Mouse (Mus musculus): Measurements from ENCODE around the gene Polr2l. TPM values are rescaled to one million over a fixed set of nuclear protein-coding genes. Genes with fewer than 3 reads are reported as not detected.

The Polr2l gene
- polyA plus RNA-seq, 1 experiment, result 21.1 TPM

DNA sequence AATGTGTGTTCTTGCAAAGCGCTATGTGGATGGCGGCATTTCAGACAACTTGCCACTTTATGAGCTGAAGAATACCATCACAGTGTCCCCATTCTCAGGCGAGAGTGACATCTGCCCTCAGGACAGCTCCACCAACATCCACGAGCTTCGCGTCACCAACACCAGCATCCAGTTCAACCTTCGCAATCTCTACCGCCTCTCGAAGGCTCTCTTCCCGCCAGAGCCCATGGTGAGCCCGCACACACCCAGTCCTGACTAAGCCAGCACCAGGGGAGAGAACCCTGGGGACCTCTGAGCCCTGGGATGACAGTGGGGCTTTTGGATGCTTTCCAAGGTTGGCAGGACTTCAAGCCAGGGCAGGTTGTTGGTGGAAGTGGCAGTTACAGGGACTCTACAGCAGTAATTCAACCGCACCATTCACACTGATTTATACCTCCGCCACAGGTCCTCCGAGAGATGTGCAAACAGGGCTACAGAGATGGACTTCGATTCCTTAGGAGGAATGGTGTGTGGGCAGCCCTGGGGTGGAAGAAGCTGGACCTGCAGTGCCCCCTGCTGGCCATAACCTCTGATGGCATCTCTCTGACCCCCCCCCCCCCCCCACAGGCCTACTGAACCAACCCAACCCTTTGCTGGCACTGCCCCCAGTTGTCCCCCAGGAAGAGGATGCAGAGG, 16.8 kb downstream of the Polr2l start:
- H3K27ac ChIP-seq (ENCODE audit: control insufficient read depth, insufficient read depth, low read depth, low read length), result no peak overlapping the region
- TF ChIP-seq CTCF (IDR thresholded peaks at IDR 0.05; ENCODE audit: control insufficient read depth, insufficient read depth, insufficient replicate concordance, low read depth, low read length) (peak; percentile 64), POLR2A (IDR thresholded peaks at IDR 0.05; ENCODE audit: control insufficient read depth, low read depth, low read length) (no peak)
- peaks cover 1% of the 10 kb centered on the region; the same call in 1 of the 2 replicates for H3K36me3 ChIP-seq (ENCODE audit: control insufficient read depth, insufficient read depth, low read length)
- H3K4me3 ChIP-seq (ENCODE audit: control insufficient read depth, low read depth, low read length), result no peak overlapping the region
- H3K4me1 ChIP-seq (ENCODE audit: control insufficient read depth, insufficient read depth, low read length), result peaks cover 27% of the 10 kb centered on the region
- H3K27me3 ChIP-seq (ENCODE audit: control insufficient read depth, insufficient read depth, low read length), result no peaks in the 10 kb centered on the region

DNA sequence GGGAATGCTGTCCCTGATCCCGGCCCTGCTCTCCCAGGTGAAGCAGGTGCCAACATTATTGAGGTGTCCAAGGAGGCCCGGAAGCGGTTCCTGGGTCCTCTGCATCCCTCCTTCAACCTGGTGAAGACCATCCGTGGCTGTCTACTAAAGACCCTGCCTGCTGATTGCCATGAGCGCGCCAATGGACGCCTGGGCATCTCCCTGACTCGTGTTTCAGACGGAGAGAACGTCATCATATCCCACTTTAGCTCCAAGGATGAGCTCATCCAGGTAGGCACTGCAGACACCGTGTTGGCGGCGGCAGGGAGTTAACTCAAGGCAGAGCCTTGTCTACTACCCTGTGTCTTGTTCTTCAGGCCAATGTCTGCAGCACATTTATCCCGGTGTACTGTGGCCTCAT, 17.7 kb downstream of the Polr2l start:
- H3K27me3 ChIP-seq (ENCODE audit: control insufficient read depth, insufficient read depth, low read length), result no peaks in the 10 kb centered on the region
- TF ChIP-seq CTCF (IDR thresholded peaks at IDR 0.05; ENCODE audit: control insufficient read depth, insufficient read depth, insufficient replicate concordance, low read depth, low read length) (no peak), POLR2A (IDR thresholded peaks at IDR 0.05; ENCODE audit: control insufficient read depth, low read depth, low read length) (no peak)
- H3K4me1 ChIP-seq (ENCODE audit: control insufficient read depth, insufficient read depth, low read length), result peaks cover 23% of the 10 kb centered on the region
- no peak overlapping the region for H3K27ac ChIP-seq (ENCODE audit: control insufficient read depth, insufficient read depth, low read depth, low read length)
- H3K36me3 ChIP-seq (ENCODE audit: control insufficient read depth, insufficient read depth, low read length), result peaks cover 1% of the 10 kb centered on the region; the same call in 1 of the 2 replicates
- H3K4me3 ChIP-seq (ENCODE audit: control insufficient read depth, low read depth, low read length), result no peak overlapping the region

DNA sequence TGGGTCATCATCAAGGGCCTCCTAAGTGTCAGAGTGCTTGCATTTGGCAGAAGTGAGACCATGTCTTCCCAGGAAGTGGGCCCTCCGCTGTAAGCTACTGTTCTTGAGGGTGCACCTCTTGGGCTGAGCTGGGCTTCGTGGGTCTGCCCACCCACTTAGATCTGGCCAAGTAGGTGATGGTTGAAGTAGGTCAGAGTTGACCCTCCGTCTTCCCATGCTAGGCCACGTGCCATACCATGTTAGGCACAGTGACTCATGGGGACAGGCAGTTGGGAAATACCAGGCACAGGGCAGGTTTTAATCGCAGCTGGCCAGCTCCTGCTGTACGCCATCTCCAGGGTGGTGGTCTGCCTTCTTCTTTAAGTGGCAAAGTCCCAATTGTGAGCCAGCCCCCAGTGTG, 18.2 kb downstream of the Polr2l start:
- no peak for TF ChIP-seq CTCF (IDR thresholded peaks at IDR 0.05; ENCODE audit: control insufficient read depth, insufficient read depth, insufficient replicate concordance, low read depth, low read length)
- H3K27me3 ChIP-seq (ENCODE audit: control insufficient read depth, insufficient read depth, low read length), result no peaks in the 10 kb centered on the region
- no peak overlapping the region for H3K4me3 ChIP-seq (ENCODE audit: control insufficient read depth, low read depth, low read length)
- peaks cover 1% of the 10 kb centered on the region; the same call in 1 of the 2 replicates for H3K36me3 ChIP-seq (ENCODE audit: control insufficient read depth, insufficient read depth, low read length)
- H3K27ac ChIP-seq (ENCODE audit: control insufficient read depth, insufficient read depth, low read depth, low read length), result no peak overlapping the region
- H3K4me1 ChIP-seq (ENCODE audit: control insufficient read depth, insufficient read depth, low read length), result peaks cover 19% of the 10 kb centered on the region

DNA sequence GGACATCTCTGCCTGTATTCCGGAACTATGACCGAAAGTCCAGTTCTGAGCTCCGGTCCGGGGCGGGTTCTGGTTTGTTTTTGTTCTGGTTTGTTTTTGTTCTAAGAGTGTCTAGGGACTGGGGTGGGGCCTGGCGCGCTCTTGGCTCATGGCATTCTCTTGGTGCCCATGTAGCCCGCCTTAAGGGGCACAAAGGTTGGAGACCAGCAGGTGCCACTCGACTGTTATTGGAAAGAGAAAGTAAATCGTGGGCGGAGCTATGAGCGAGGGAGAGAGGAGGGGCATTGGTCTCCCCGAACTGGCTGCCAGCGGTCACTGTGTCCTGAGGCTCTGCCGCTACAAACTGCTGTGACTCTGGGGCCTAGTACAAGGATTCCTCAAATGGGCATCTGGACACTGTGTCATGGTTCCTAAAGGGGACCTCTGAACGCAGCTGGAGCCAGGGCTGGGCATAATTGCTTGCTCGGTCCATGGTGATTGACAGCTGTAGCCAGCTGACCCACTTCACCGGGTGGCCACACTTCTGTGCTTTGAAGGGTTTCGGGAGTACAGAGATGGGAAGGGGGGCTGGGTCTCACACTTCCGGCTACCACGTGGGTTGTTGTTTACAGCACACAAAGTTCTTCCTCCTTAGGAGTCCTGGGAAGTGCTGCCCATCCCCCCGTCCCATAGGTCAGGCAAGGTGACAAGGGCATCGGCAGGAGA, 19.2 kb downstream of the Polr2l start:
- Histone ChIP-seq H3K27ac (ENCODE audit: control insufficient read depth, insufficient read depth, low read depth, low read length) (peak overlapping the region; percentile 93), H3K4me3 (ENCODE audit: control insufficient read depth, low read depth, low read length) (peak overlapping the region; percentile 94), H3K27me3 (ENCODE audit: control insufficient read depth, insufficient read depth, low read length) (no peaks in the 10 kb centered on the region), H3K36me3 (ENCODE audit: control insufficient read depth, insufficient read depth, low read length) (peaks cover 1% of the 10 kb centered on the region; the same call in 1 of the 2 replicates), H3K4me1 (ENCODE audit: control insufficient read depth, insufficient read depth, low read length) (peaks cover 13% of the 10 kb centered on the region)
- TF ChIP-seq CTCF (IDR thresholded peaks at IDR 0.05; ENCODE audit: control insufficient read depth, insufficient read depth, insufficient replicate concordance, low read depth, low read length) (no peak), POLR2A (IDR thresholded peaks at IDR 0.05; ENCODE audit: control insufficient read depth, low read depth, low read length) (no peak)

DNA sequence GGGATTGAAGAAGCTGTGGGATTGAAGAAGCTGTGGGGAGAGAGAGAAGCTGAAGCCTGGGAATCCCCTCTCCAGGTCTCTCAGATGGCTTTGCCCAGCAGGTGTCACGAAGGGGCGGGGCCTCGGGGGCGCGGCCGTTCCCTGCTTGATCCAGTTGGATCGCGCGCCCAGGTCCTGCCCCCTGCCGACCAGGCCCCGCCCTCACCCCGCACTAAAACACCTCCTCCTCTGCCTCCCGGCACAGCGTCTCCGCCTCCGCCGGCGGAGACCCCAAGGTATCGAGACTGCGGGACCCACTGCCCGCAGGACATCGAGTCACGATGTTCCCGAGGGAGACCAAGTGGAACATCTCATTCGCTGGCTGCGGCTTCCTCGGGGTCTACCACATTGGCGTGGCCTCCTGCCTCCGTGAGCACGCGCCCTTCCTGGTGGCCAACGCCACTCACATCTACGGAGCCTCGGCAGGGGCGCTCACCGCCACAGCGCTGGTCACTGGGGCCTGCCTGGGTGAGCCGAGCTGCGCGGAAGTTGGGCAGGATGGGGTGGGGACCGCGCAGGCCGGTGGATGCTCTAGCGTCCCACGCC, 19.9 kb downstream of the Polr2l start, which contains the start of gene Pnpla2:
TSS of gene Pnpla2 (plus strand) at position 232 of the 585 bp plus-strand sequence.
- peak within 1 kb of the TSS; percentile 94 for H3K4me3 ChIP-seq (ENCODE audit: control insufficient read depth, low read depth, low read length)
- no peak for TF ChIP-seq CTCF (IDR thresholded peaks at IDR 0.05; ENCODE audit: control insufficient read depth, insufficient read depth, insufficient replicate concordance, low read depth, low read length)
- peak; percentile 78 for TF ChIP-seq POLR2A (IDR thresholded peaks at IDR 0.05; ENCODE audit: control insufficient read depth, low read depth, low read length)
- peaks cover 13% of the 10 kb centered on the region for H3K4me1 ChIP-seq (ENCODE audit: control insufficient read depth, insufficient read depth, low read length)
- peak within 1 kb of the TSS; percentile 93 for H3K27ac ChIP-seq (ENCODE audit: control insufficient read depth, insufficient read depth, low read depth, low read length)
- peaks cover 1% of the 10 kb centered on the region; the same call in 1 of the 2 replicates for H3K36me3 ChIP-seq (ENCODE audit: control insufficient read depth, insufficient read depth, low read length)
- H3K27me3 ChIP-seq (ENCODE audit: control insufficient read depth, insufficient read depth, low read length), result no peaks in the 10 kb centered on the region

DNA sequence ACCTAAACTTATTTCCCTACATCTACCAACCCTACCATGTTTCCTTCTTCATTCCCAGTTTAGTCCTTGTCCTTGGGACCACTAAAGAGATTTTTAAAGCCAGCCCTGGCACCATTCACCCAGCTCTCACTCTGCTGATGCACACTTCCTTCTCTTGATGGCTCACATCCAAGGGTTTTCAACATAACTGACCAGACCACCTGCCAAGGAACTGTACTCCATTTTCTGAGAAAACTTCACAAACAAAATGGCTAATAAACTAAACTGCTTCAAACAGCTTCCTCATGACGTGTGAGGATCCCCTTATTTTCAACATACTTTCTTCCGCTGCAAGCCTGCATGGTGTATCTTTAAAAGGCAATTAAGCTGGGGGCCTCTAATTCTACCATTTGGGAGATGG, 21.3 kb downstream of the Polr2l start:
- H3K27ac ChIP-seq (ENCODE audit: control insufficient read depth, insufficient read depth, low read depth, low read length), result no peak overlapping the region
- H3K27me3 ChIP-seq (ENCODE audit: control insufficient read depth, insufficient read depth, low read length), result no peaks in the 10 kb centered on the region
- H3K36me3 ChIP-seq (ENCODE audit: control insufficient read depth, insufficient read depth, low read length), result peaks cover 1% of the 10 kb centered on the region; the same call in 1 of the 2 replicates
- H3K4me1 ChIP-seq (ENCODE audit: control insufficient read depth, insufficient read depth, low read length), result peaks cover 11% of the 10 kb centered on the region
- no peak overlapping the region; the same call in 1 of the 2 replicates for H3K4me3 ChIP-seq (ENCODE audit: control insufficient read depth, low read depth, low read length)
- TF ChIP-seq POLR2A (IDR thresholded peaks at IDR 0.05; ENCODE audit: control insufficient read depth, low read depth, low read length), result no peak
- TF ChIP-seq CTCF (IDR thresholded peaks at IDR 0.05; ENCODE audit: control insufficient read depth, insufficient read depth, insufficient replicate concordance, low read depth, low read length), result no peak

DNA sequence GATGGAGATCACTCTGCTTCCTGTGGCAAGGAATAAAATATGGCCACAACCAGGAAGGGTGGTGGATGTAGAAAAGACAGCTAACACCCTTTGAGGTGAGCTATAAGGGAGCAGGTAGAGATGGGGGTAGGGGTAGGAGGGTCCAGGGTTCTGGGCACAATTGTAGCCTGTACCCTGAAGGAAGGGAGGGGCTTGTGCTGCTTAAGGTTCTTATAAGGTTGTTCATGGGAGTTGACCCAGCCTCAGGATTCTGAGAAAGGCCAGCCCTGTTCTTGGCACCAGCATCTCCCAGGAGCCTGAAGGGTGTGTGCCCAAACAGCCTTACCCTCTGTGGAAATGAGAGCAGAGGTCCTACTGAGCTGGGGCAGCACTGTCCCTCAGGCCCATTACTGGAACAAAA, 23.0 kb downstream of the Polr2l start:
- peaks cover 13% of the 10 kb centered on the region for H3K4me1 ChIP-seq (ENCODE audit: control insufficient read depth, insufficient read depth, low read length)
- TF ChIP-seq CTCF (IDR thresholded peaks at IDR 0.05; ENCODE audit: control insufficient read depth, insufficient read depth, insufficient replicate concordance, low read depth, low read length), result no peak
- no peak for TF ChIP-seq POLR2A (IDR thresholded peaks at IDR 0.05; ENCODE audit: control insufficient read depth, low read depth, low read length)
- H3K4me3 ChIP-seq (ENCODE audit: control insufficient read depth, low read depth, low read length), result no peak overlapping the region
- no peaks in the 10 kb centered on the region for H3K36me3 ChIP-seq (ENCODE audit: control insufficient read depth, insufficient read depth, low read length)
- H3K27me3 ChIP-seq (ENCODE audit: control insufficient read depth, insufficient read depth, low read length), result no peaks in the 10 kb centered on the region
- H3K27ac ChIP-seq (ENCODE audit: control insufficient read depth, insufficient read depth, low read depth, low read length), result no peak overlapping the region
